Mouse (Mus musculus) thymus, adult 2 months (tissue): Measurements from ENCODE around the gene Smurf2. TPM values are rescaled to one million over a fixed set of nuclear protein-coding genes. Genes with fewer than 3 reads are reported as not detected.

Source experiments
- DNase-seq: peaks from one replicate; pipeline ENCODE4 v3.0.0; 2021
- H3K27ac ChIP-seq: fragments of 200-500 bp; 2 replicates; pipeline ENCODE4 v1.5.1; 2012; ENCODE audit warnings: low read length, control low read depth; ENCODE audit not compliant: control insufficient read depth, insufficient read depth
- H3K27me3 ChIP-seq: fragments of 200-500 bp; 2 replicates; pipeline ENCODE4 v1.6.1; 2012; ENCODE audit warnings: mild to moderate bottlenecking, low read length, moderate library complexity, mixed read lengths; ENCODE audit not compliant: control insufficient read depth, insufficient read depth
- H3K36me3 ChIP-seq: fragments of 200-500 bp; 2 replicates; pipeline ENCODE4 v1.6.1; 2012; ENCODE audit warnings: mild to moderate bottlenecking, low read length, moderate library complexity; ENCODE audit not compliant: control insufficient read depth, insufficient read depth
- H3K4me1 ChIP-seq: fragments of 200-500 bp; replicated peaks from 2 replicates; pipeline ENCODE4 v1.6.1; 2012; ENCODE audit warnings: low read length; ENCODE audit not compliant: control insufficient read depth, insufficient read depth
- H3K4me3 ChIP-seq: fragments of 200-500 bp; 2 replicates; pipeline ENCODE4 v1.5.1; 2012; ENCODE audit warnings: mild to moderate bottlenecking, low read length, control low read depth, moderate library complexity; ENCODE audit not compliant: control insufficient read depth, insufficient read depth
- CTCF ChIP-seq: fragments of 200-500 bp; IDR thresholded peaks from 2 replicates; pipeline ENCODE4 v1.5.1; 2012; ENCODE audit warnings: mild to moderate bottlenecking, control low read depth, low read length, moderate library complexity, borderline replicate concordance; ENCODE audit not compliant: control insufficient read depth, poor library complexity, insufficient read depth; ENCODE audit errors: extremely low read depth
- POLR2A ChIP-seq: fragments of 200-500 bp; IDR thresholded peaks from 2 replicates; pipeline ENCODE4 v1.6.1; 2012; ENCODE audit warnings: mild to moderate bottlenecking, low read length, control low read depth, moderate library complexity; ENCODE audit not compliant: control insufficient read depth, poor library complexity, insufficient read depth; ENCODE audit errors: extremely low read depth
- WGBS: fragments of 180-500 bp; shearing (Covaris S2); methylation state at CpG from one replicate; pipeline ENCODE4 v1.1.7; 2018; 5-methylcytosine and 5-hydroxymethylcytosine counted together
- polyA plus RNA-seq: library from polyadenylated mRNA; depleted of rRNA; stranded (reverse); fragments of >200 nt; gene quantifications from 2 replicates; pipeline ENCODE4 v1.2.3, GENCODE M21; 2012; rRNA removed

Smurf2 gene
- 9.5 and 9.9 TPM in 2 replicates for polyA plus RNA-seq

- TF ChIP-seq CTCF (no peak), POLR2A (peak; percentile 85)
- peaks cover 7% of the 10 kb centered on the region for H3K4me1 ChIP-seq
- 6% methylated on average over 65 of the region's 72 CpGs for WGBS
Observed at GRCm38 (mm10) chr11:106920551-106921379, at the start of gene Smurf2. Gene Smurf2, minus strand, starts transcription at chr11:106920715.

GRCm38 (mm10) chr11:106969798-106970197, 49.3 kb upstream of the Smurf2 start:
- Histone ChIP-seq H3K4me3 (no peak overlapping the region), H3K27ac (no peak overlapping the region), H3K27me3 (no peaks in the 10 kb centered on the region), H3K4me1 (peaks cover 5% of the 10 kb centered on the region; the same call in 1 of the 2 replicates), H3K36me3 (no peaks in the 10 kb centered on the region)
- whole genome bisulfite sequencing = 96% methylated on average over 8 of the region's 8 CpGs
- TF ChIP-seq POLR2A (no peak), CTCF (no peak)
- DNase-seq = no peak

More at GRCm38 (mm10) chr11:106920551-106921379, at the start of gene Smurf2:
- Histone ChIP-seq H3K27ac (no peak within 1 kb of the TSS), H3K36me3 (no peaks in the 10 kb centered on the region), H3K27me3 (no peaks in the 10 kb centered on the region), H3K4me3 (peak within 1 kb of the TSS; percentile 80)
- DNase-seq = peak; percentile 79

- H3K27me3 ChIP-seq = no peaks in the 10 kb centered on the region
- H3K4me1 ChIP-seq = 0 out of 2 replicates have a peak, but pooled peaks cover 2% of the 10 kb centered on the region
- no peak overlapping the region for H3K27ac ChIP-seq
- no peak overlapping the region for H3K4me3 ChIP-seq
- WGBS = 92% methylated on average over 10 of the region's 10 CpGs
- no peaks in the 10 kb centered on the region for H3K36me3 ChIP-seq
- TF ChIP-seq CTCF (no peak), POLR2A (no peak)
- DNase-seq = no peak
Observed at GRCm38 (mm10) chr11:106967630-106968029, 47.1 kb upstream of the Smurf2 start.

- Histone ChIP-seq H3K27ac (no peak overlapping the region), H3K27me3 (no peaks in the 10 kb centered on the region), H3K4me3 (no peak overlapping the region), H3K4me1 (peaks cover 19% of the 10 kb centered on the region), H3K36me3 (no peaks in the 10 kb centered on the region)
- WGBS = 96% methylated on average over 4 of the region's 4 CpGs
- TF ChIP-seq CTCF (no peak), POLR2A (no peak)
- DNase-seq = no peak
Observed at GRCm38 (mm10) chr11:106965881-106966280, 45.4 kb upstream of the Smurf2 start.

- peak overlapping the region; percentile 52; the same call in 1 of the 2 replicates for H3K27ac ChIP-seq
- peak overlapping the region; percentile 31 for H3K4me3 ChIP-seq
- no peaks in the 10 kb centered on the region for H3K36me3 ChIP-seq
- TF ChIP-seq POLR2A (no peak), CTCF (no peak)
- WGBS = 36% methylated on average over 9 of the region's 9 CpGs
- no peak for DNase-seq
- H3K4me1 ChIP-seq = peaks cover 29% of the 10 kb centered on the region
- H3K27me3 ChIP-seq = no peaks in the 10 kb centered on the region
Observed at GRCm38 (mm10) chr11:106962310-106962709, 41.8 kb upstream of the Smurf2 start.

GRCm38 (mm10) chr11:106961471-106962081, 41.1 kb upstream of the Smurf2 start:
- WGBS = 4% methylated on average over 13 of the region's 13 CpGs
- peak; percentile 63 for DNase-seq
- H3K4me1 ChIP-seq = peaks cover 29% of the 10 kb centered on the region
- H3K36me3 ChIP-seq = no peaks in the 10 kb centered on the region
- H3K27ac ChIP-seq = peak overlapping the region; percentile 1; the same call in 1 of the 2 replicates
- no peak for TF ChIP-seq POLR2A
- no peak for TF ChIP-seq CTCF
- H3K27me3 ChIP-seq = no peaks in the 10 kb centered on the region
- no peak overlapping the region for H3K4me3 ChIP-seq
